Mouse (Mus musculus) olfactory bulb, adult 2 months (tissue): ENCODE results near the gene Gpr157. TPM values are rescaled to one million over a fixed set of nuclear protein-coding genes. Genes with fewer than 3 reads are reported as not detected.

Experiments
- H3K27ac ChIP-seq: fragments of 200-500 bp; 2 replicates; pipeline ENCODE4 v1.5.1; 2012; ENCODE audit warnings: low read depth, low read length; ENCODE audit not compliant: insufficient read depth
- H3K4me1 ChIP-seq: fragments of 200-500 bp; 2 replicates; pipeline ENCODE4 v1.6.1; 2012; ENCODE audit warnings: low read length; ENCODE audit not compliant: control insufficient read depth, insufficient read depth
- H3K4me3 ChIP-seq: fragments of 200-500 bp; 2 replicates; pipeline ENCODE4 v1.5.1; 2012; ENCODE audit warnings: mild to moderate bottlenecking, low read depth, low read length, moderate library complexity; ENCODE audit not compliant: insufficient read depth
- CTCF ChIP-seq: fragments of 200-500 bp; IDR thresholded peaks from 2 replicates; pipeline ENCODE4 v1.5.1; 2012; ENCODE audit warnings: low read depth, mild to moderate bottlenecking, low read length, moderate library complexity; ENCODE audit not compliant: insufficient read depth
- POLR2A ChIP-seq: fragments of 200-500 bp; IDR thresholded peaks from 2 replicates; pipeline ENCODE4 v1.6.1; 2012; ENCODE audit warnings: mild to moderate bottlenecking, low read depth, low read length, moderate library complexity; ENCODE audit not compliant: insufficient read depth
- WGBS: fragments of 180-500 bp; shearing (Covaris S2); methylation state at CpG from one replicate; pipeline ENCODE4 v1.1.7; 2018; 5-methylcytosine and 5-hydroxymethylcytosine counted together
- polyA plus RNA-seq: library from polyadenylated mRNA; stranded (reverse); fragments of >200 nt; gene quantifications from 2 replicates; pipeline ENCODE4 v1.2.4, GENCODE M21; 2012; ENCODE audit warnings: low replicate concordance; ENCODE audit not compliant: missing spikeins, insufficient read depth, insufficient read length

Gpr157 gene
- polyA plus RNA-seq, 1 experiment: not detected

GRCm38 (mm10) chr4:150080330-150080967 lies 6.7 kb upstream of the Gpr157 start:
- TF ChIP-seq POLR2A (no peak), CTCF (no peak)
- Histone ChIP-seq H3K27ac (no peak overlapping the region), H3K4me3 (no peak overlapping the region), H3K4me1 (no peaks in the 10 kb centered on the region)
- 85% methylated on average over 11 of the region's 11 CpGs for WGBS

DNA sequence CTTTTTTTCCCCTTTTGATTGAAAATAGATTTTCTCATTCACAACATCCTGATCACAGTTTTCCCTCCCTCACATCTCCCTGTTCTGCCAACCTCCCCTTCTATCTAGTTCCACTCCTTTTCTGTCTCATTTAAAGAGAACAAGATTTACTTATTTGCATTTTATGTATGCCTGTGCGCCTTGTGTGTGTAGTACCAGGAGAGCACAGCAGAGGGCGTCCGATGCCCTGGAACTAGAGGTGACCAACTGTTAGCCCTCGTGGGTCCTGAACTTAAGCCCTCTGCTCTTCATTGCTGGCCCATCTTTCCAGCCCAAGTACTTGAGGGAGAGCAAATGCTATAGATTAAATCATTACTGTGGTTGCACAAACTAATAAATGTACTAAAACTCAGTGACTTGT lies 1.8 kb upstream of the Gpr157 start:
- WGBS: 74% methylated on average over 4 of the region's 4 CpGs
- Histone ChIP-seq H3K4me3 (no peak overlapping the region), H3K4me1 (peaks cover 12% of the 10 kb centered on the region), H3K27ac (no peak overlapping the region)
- no peak for TF ChIP-seq CTCF
- no peak for TF ChIP-seq POLR2A

DNA sequence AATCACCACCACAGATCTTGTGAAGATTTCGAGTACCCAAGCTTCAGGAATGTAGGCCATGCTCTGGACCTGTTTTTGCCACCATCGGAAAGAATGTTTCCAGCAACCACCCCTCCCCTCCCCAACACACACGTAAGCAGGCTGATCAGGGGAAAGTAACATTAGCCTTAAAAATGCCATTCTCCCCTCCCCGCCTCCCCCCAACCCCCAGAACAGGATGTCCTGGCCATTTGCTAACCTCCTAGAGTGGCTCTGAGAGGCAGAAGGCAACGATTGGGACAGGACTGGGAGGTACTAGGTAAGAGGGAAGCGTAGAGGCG lies 364 bp upstream of the Gpr157 start:
- peaks cover 12% of the 10 kb centered on the region for H3K4me1 ChIP-seq
- WGBS: 4% methylated on average over 7 of the region's 7 CpGs
- H3K4me3 ChIP-seq: peak overlapping the region; percentile 53; the same call in 1 of the 2 replicates
- TF ChIP-seq POLR2A (no peak), CTCF (no peak)
- no peak overlapping the region for H3K27ac ChIP-seq

- H3K27ac ChIP-seq: no peak overlapping the region
- 23% methylated on average over 29 of the region's 29 CpGs for WGBS
These were observed 845 bp downstream of the Gpr157 start for GRCm38 (mm10) chr4:150087890-150088530.

GRCm38 (mm10) chr4:150089121-150089520 lies 2.0 kb downstream of the Gpr157 start:
- H3K4me1 ChIP-seq: peaks cover 12% of the 10 kb centered on the region
- TF ChIP-seq CTCF (no peak), POLR2A (no peak)
- 59% methylated on average over 10 of the region's 10 CpGs for WGBS

More at GRCm38 (mm10) chr4:150087890-150088530, 845 bp downstream of the Gpr157 start:
- TF ChIP-seq CTCF (no peak), POLR2A (no peak)
- Histone ChIP-seq H3K4me3 (peak overlapping the region; percentile 53), H3K4me1 (peaks cover 12% of the 10 kb centered on the region)

DNA sequence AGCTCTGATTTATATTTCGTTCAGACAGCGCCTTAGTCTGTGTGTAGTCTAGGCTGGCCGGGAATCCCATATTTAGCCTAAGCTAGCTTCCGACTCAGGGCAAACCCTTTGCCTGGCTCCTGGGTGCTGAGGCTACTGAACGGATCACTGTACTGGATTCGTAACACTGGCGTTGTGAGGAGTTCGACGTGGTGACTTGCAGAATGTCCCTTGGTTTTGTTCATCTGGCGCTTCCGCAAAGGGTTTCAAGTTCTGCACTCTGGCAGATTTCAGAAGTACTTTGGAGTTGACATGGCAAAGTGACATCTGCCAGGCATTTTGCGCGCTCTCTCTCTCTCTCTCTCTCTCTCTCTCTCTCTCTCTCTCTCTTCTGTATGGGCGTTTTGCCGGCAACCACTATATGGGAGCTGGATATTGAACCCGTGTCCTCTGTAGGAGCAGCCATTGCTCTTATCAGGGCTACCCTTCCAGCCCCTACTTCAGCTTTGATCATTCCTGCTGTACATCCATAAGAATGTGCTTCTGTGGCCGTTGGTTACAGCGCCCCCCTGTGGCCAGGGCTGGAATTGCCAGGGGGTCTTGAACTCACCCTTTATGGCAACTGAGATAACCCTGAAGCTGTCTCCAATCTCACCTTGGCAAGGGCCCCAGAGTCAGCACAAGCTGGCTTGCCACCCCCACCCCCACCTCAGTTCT lies 4.9 kb downstream of the Gpr157 start:
- WGBS: 84% methylated on average over 18 of the region's 18 CpGs

More at GRCm38 (mm10) chr4:150089121-150089520, 2.0 kb downstream of the Gpr157 start:
- Histone ChIP-seq H3K4me3 (no peak overlapping the region), H3K27ac (no peak overlapping the region)

GRCm38 (mm10) chr4:150092583-150092902 lies 5.4 kb downstream of the Gpr157 start:
- peaks cover 12% of the 10 kb centered on the region for H3K4me1 ChIP-seq
- no peak for TF ChIP-seq CTCF
- no peak for TF ChIP-seq POLR2A
- H3K4me3 ChIP-seq: no peak overlapping the region
- H3K27ac ChIP-seq: no peak overlapping the region
- 55% methylated on average over 3 of the region's 3 CpGs for WGBS

More for the DNA sequence above, 4.9 kb downstream of the Gpr157 start:
- peaks cover 12% of the 10 kb centered on the region for H3K4me1 ChIP-seq
- no peak overlapping the region for H3K4me3 ChIP-seq
- peak; percentile 79 for TF ChIP-seq CTCF
- no peak for TF ChIP-seq POLR2A
- H3K27ac ChIP-seq: no peak overlapping the region

DNA sequence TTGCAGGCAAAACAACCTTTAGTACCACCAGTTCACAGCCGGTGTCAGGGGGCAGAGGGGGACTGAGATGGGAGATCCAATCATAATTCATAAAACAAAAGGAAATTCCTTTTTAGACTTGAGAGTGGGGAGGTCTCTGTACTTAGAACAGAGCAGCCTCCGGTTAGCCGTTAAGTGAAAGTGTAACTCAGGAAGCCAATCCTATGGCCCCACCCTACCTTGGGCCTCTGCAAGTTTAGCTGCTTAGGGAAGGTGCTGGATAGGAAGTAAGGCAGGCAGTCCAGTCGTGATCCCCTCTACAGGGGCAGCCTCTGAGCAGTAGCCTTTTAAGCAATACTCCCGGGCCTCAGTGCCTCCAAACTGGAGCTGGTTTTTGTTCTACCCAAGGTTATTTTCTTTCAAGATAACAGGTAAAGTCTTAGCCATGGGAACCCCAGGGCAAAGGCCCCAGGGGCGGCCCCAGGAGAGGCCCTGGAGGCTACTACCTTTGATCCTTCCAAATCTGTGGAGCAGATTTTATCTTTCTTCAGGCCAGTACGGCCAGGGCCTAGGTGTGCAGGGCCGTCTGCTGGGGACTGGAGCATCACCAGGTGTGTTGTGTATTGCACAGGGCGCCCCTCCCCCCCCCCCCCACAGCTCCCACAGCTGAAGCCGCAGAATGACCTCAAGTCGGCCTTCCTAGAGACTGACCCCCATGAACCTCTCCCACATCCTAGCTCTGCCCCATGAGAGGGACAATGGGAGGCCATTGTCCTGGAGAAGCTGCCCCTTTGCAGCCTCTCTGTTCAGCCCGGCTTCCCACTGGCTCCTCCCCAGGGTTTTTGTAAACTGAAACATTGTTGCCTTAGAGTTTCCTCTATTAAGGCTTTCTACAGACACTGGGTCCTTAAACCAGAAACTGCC lies 6.6 kb downstream of the Gpr157 start:
- Histone ChIP-seq H3K27ac (no peak overlapping the region), H3K4me1 (peaks cover 2% of the 10 kb centered on the region; the same call in 1 of the 2 replicates), H3K4me3 (no peak overlapping the region)
- WGBS: 71% methylated on average over 12 of the region's 12 CpGs
- TF ChIP-seq POLR2A: no peak
- no peak for TF ChIP-seq CTCF

DNA sequence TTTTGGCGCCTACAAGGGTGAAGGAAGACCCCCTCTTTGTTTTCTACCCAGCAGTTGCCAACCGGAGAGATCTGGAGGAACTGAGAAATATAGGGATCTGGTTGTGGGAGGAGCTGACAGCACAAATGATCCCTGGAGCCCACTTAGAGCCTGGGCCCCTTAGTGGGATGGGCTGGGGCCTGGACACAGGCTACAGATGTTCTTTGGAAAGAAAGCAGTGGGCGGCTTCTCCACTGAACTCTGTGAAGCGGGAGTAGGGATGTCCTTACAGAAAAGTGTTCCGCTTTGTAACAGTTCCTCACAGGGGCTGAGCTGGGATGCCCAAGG lies 7.3 kb downstream of the Gpr157 start:
- WGBS: 75% methylated on average over 5 of the region's 5 CpGs
- TF ChIP-seq CTCF: no peak
- Histone ChIP-seq H3K4me1 (no peaks in the 10 kb centered on the region), H3K4me3 (no peak overlapping the region), H3K27ac (no peak overlapping the region)

GRCm38 (mm10) chr4:150096309-150096708 lies 9.1 kb downstream of the Gpr157 start:
- H3K27ac ChIP-seq: no peak overlapping the region
- TF ChIP-seq POLR2A (no peak), CTCF (no peak)
- 91% methylated on average over 7 of the region's 7 CpGs for WGBS
- H3K4me1 ChIP-seq: peaks cover 1% of the 10 kb centered on the region; the same call in 1 of the 2 replicates
- no peak overlapping the region for H3K4me3 ChIP-seq
